10 mouse cellular contexts compared by ENCODE assay signal in genomic region chr1:36830913-36831866, GRCm38 (mm10).
DNase-seq lines count a peak whose midpoint lies in the region; ATAC-seq and TF ChIP-seq lines count a peak whose summit lies in the region.
"Had no signal": no experiment of that assay in that cellular context is flagged by ENCODE, and none has a peak within 500 bp of the region (broad histone marks: within the 10 kb centered on the region; RNA-seq: fewer than 3 reads in every experiment).

No protein-coding gene starts in this region.

- no peak overlapping the region for H3K4me3 ChIP-seq in kidney, embryonic 15.5 days (replicated peaks)
- no peak overlapping the region for H3K4me3 ChIP-seq in forebrain, embryonic 12.5 days (replicated peaks)
- H3K4me3 ChIP-seq in midbrain, embryonic 14.5 days (replicated peaks; ENCODE audit: low read depth, low read length) = no peak overlapping the region
- no peak overlapping the region for H3K4me3 ChIP-seq in cerebellum, adult 2 months (replicated peaks; ENCODE audit: insufficient read depth, low read depth, low read length)

- H3K4me2 ChIP-seq in kidney, embryonic 15.5 days = no peak overlapping the region
- H3K4me2 ChIP-seq in forebrain, embryonic 12.5 days = no peak overlapping the region
- no peak overlapping the region for H3K4me2 ChIP-seq in midbrain, embryonic 14.5 days (ENCODE audit: low read length)

- no peak for TF ChIP-seq POLR2A in cerebellum, adult 2 months (IDR thresholded peaks at IDR 0.05; ENCODE audit: borderline replicate concordance, insufficient read depth, low read length)

- no peaks in the 10 kb centered on the region for H3K9me3 ChIP-seq in kidney, embryonic 15.5 days (replicated peaks)
- H3K9me3 ChIP-seq in forebrain, embryonic 12.5 days = no peaks in the 10 kb centered on the region
- H3K9me3 ChIP-seq in midbrain, embryonic 14.5 days (ENCODE audit: control insufficient read depth, low read length) = no peaks in the 10 kb centered on the region

- H3K27ac ChIP-seq in kidney, embryonic 15.5 days = peak overlapping the region; percentile 9; the same call in 1 of the 2 replicates
- H3K27ac ChIP-seq in forebrain, embryonic 12.5 days = 0 out of 2 replicates have a peak overlapping the region, but pooled peaks have one; percentile 5
- H3K27ac ChIP-seq in midbrain, embryonic 14.5 days (replicated peaks; ENCODE audit: low read depth, low read length) = peak overlapping the region; percentile 53; the same call in 1 of the 2 replicates
- H3K27ac ChIP-seq in cerebellum, adult 2 months (ENCODE audit: insufficient read depth, low read length) = no peak overlapping the region

- no peak for TF ChIP-seq CTCF in cerebellum, adult 2 months (IDR thresholded peaks at IDR 0.05; ENCODE audit: borderline replicate concordance, insufficient read depth, low read depth, low read length)

- no peak overlapping the region for H3K9ac ChIP-seq in kidney, embryonic 15.5 days
- H3K9ac ChIP-seq in forebrain, embryonic 12.5 days = no peak overlapping the region
- H3K9ac ChIP-seq in midbrain, embryonic 14.5 days (replicated peaks; ENCODE audit: low read length) = no peak overlapping the region

- no peak for ATAC-seq in kidney, embryonic 15.5 days (replicated peaks; ENCODE audit: low FRiP score)
- no peak for ATAC-seq in forebrain, embryonic 12.5 days (ENCODE audit: low FRiP score)
- no peak for ATAC-seq in midbrain, embryonic 14.5 days (ENCODE audit: low FRiP score, low TSS enrichment)
- no peak for ATAC-seq in inflammation-experienced regulatory T-cells, adult 6 months

- no peaks in the 10 kb centered on the region for H3K4me1 ChIP-seq in kidney, embryonic 15.5 days
- H3K4me1 ChIP-seq in forebrain, embryonic 12.5 days = 0 out of 2 replicates have a peak, but pooled peaks cover 1% of the 10 kb centered on the region
- H3K4me1 ChIP-seq in midbrain, embryonic 14.5 days (ENCODE audit: control insufficient read depth, insufficient read depth, low read length) = no peaks in the 10 kb centered on the region
- H3K4me1 ChIP-seq in cerebellum, adult 2 months (ENCODE audit: control insufficient read depth, insufficient read depth, low read length) = no peaks in the 10 kb centered on the region

- WGBS in kidney, embryonic 15.5 days = 69% methylated on average over 14 of the region's 14 CpGs
- WGBS in forebrain, embryonic 12.5 days = 64% methylated on average over 14 of the region's 14 CpGs
- 60% methylated on average over 14 of the region's 14 CpGs for WGBS in midbrain, embryonic 14.5 days
- 75% methylated on average over 14 of the region's 14 CpGs for WGBS in cerebellum, adult 2 months

- H3K27me3 ChIP-seq in kidney, embryonic 15.5 days = no peaks in the 10 kb centered on the region
- H3K27me3 ChIP-seq in forebrain, embryonic 12.5 days = no peaks in the 10 kb centered on the region
- no peaks in the 10 kb centered on the region for H3K27me3 ChIP-seq in midbrain, embryonic 14.5 days (ENCODE audit: control insufficient read depth, insufficient read depth, low read length)
- no peaks in the 10 kb centered on the region for H3K27me3 ChIP-seq in cerebellum, adult 2 months (ENCODE audit: control insufficient read depth, insufficient read depth, low read length)

- DNase-seq in kidney, postnatal 4 days = no peak
- DNase-seq in midbrain, embryonic 14.5 days = peak; percentile 15
- peak; percentile 55 for DNase-seq in thymus, postnatal 14 days
- DNase-seq in cerebellum, adult 2 months = no peak
- no peak for DNase-seq in urinary bladder, postnatal 10 days (ENCODE audit: low spot score)
- DNase-seq: gastrocnemius, postnatal 25 days; kidney, postnatal 10 days had no signal

- H3K36me3 ChIP-seq in kidney, embryonic 15.5 days = peaks cover 72% of the 10 kb centered on the region
- peaks cover 46% of the 10 kb centered on the region for H3K36me3 ChIP-seq in forebrain, embryonic 12.5 days (replicated peaks)
- peaks cover 57% of the 10 kb centered on the region for H3K36me3 ChIP-seq in midbrain, embryonic 14.5 days (ENCODE audit: control insufficient read depth, insufficient read depth, low read length)

Comparison
In these comparisons a context has a peak if more than half of its experiments do, and no peak if none do; other contexts are left out.
1. DNase-seq: peak in midbrain, embryonic 14.5 days (single experiment) and thymus, postnatal 14 days (single experiment); none in kidney, postnatal 4 days (0 of 2), cerebellum, adult 2 months (0 of 2) and urinary bladder, postnatal 10 days (single experiment).